Mouse (Mus musculus) kidney, postnatal 0 days (tissue): ENCODE measurements around the gene Rdh9. TPM values are rescaled to one million over a fixed set of nuclear protein-coding genes. Genes with fewer than 3 reads are reported as not detected.
"Not testable (repeated sequence)": the region's sequence is repeated elsewhere in the genome, so short reads cannot be mapped to it uniquely, and the experiment has no call there.

Source experiments
- ATAC-seq: fragments of 200-750 bp; cut with Nextera tagmentation; replicated peaks from 2 replicates; pipeline ENCODE4 v1.8.0; 2017; ENCODE audit warnings: low read depth, moderate number of reproducible peaks, moderate TSS enrichment, moderate library complexity; ENCODE audit not compliant: low FRiP score
- DNase-seq: peaks from one replicate; pipeline ENCODE4 v3.0.0-alpha.2; 2016; ENCODE audit warnings: low spot score
- H3K27ac ChIP-seq: fragments of 300-500 bp; sonication (generic); 2 replicates; pipeline ENCODE4 v1.5.1; 2014; ENCODE audit warnings: mild to moderate bottlenecking
- H3K27me3 ChIP-seq: fragments of 300-500 bp; sonication (generic); 2 replicates; pipeline ENCODE4 v1.6.1; 2014; ENCODE audit warnings: low read length, mixed read lengths; ENCODE audit not compliant: insufficient read depth
- H3K36me3 ChIP-seq: fragments of 300-500 bp; sonication (generic); 2 replicates; pipeline ENCODE4 v1.6.1; 2014; ENCODE audit warnings: low read length, mixed read lengths; ENCODE audit not compliant: insufficient read depth
- H3K4me1 ChIP-seq: fragments of 300-500 bp; sonication (generic); replicated peaks from 2 replicates; pipeline ENCODE4 v1.6.1; 2014; ENCODE audit warnings: antibody characterized with exemption, low read length, mixed read lengths; ENCODE audit not compliant: insufficient read depth
- H3K4me2 ChIP-seq: fragments of 300-500 bp; sonication (generic); 2 replicates; pipeline ENCODE4 v1.6.1; 2014; ENCODE audit warnings: mild to moderate bottlenecking, low read length, moderate library complexity, mixed read lengths
- H3K4me3 ChIP-seq: fragments of 300-500 bp; sonication (generic); replicated peaks from 2 replicates; pipeline ENCODE4 v1.5.1; 2014; ENCODE audit warnings: low read depth, low read length
- H3K9ac ChIP-seq: fragments of 300-500 bp; sonication (generic); 2 replicates; pipeline ENCODE4 v1.6.1; 2014; ENCODE audit warnings: low read depth, low read length
- H3K9me3 ChIP-seq: fragments of 300-500 bp; sonication (generic); replicated peaks from 2 replicates; pipeline ENCODE4 v1.6.1; 2016; ENCODE audit warnings: low read length, inconsistent platforms, mixed read lengths
- CTCF ChIP-seq: IDR thresholded peaks from 2 replicates; pipeline ENCODE4 v1.5.1; 2016; ENCODE audit warnings: antibody characterized with exemption, low read depth, mild to moderate bottlenecking, moderate library complexity
- WGBS: fragments of 180-500 bp; shearing (Covaris S2); extraction: QIAGEN DNeasy Blood & Tissue Kit; methylation state at CpG from one replicate; pipeline ENCODE4 v1.1.7; 2014; 5-methylcytosine and 5-hydroxymethylcytosine counted together
- polyA plus RNA-seq: library from polyadenylated mRNA; unstranded; fragments of >200 nt; fragmentation: Nextera tagmentation; extraction: Ambion mirVana; gene quantifications from 2 replicates; pipeline ENCODE4 v1.2.1, GENCODE M21; 2015

Gene Rdh9
- polyA plus RNA-seq, 1 experiment from 2014 or later = not detected

GRCm38 (mm10) chr10:127763914-127764680 lies 12.1 kb upstream of the Rdh9 start:
- ATAC-seq = peak; percentile 85
- no peak for TF ChIP-seq CTCF
- no peak overlapping the region for H3K4me3 ChIP-seq
- no peaks in the 10 kb centered on the region for H3K9me3 ChIP-seq
- no peaks in the 10 kb centered on the region for H3K36me3 ChIP-seq
- H3K27me3 ChIP-seq = no peaks in the 10 kb centered on the region
- no peak overlapping the region for H3K4me2 ChIP-seq
- WGBS = 52% methylated on average over 12 of the region's 12 CpGs
- H3K4me1 ChIP-seq = no peaks in the 10 kb centered on the region
- peak overlapping the region; percentile 51; the same call in 1 of the 2 replicates for H3K27ac ChIP-seq
- DNase-seq = peak; percentile 44
- H3K9ac ChIP-seq = no peak overlapping the region

- Histone ChIP-seq H3K27ac (0 out of 2 replicates have a peak overlapping the region, but pooled peaks have one; percentile 19), H3K27me3 (no peaks in the 10 kb centered on the region), H3K9ac (no peak overlapping the region), H3K4me1 (no peaks in the 10 kb centered on the region), H3K9me3 (no peaks in the 10 kb centered on the region), H3K36me3 (no peaks in the 10 kb centered on the region), H3K4me2 (no peak overlapping the region), H3K4me3 (no peak overlapping the region)
- DNase-seq = peak; percentile 67
- WGBS = 42% methylated on average over 1 of the region's 1 CpGs
- TF ChIP-seq CTCF = no peak
- ATAC-seq = no peak
These were observed 9.6 kb upstream of the Rdh9 start for GRCm38 (mm10) chr10:127766564-127766963.

DNA sequence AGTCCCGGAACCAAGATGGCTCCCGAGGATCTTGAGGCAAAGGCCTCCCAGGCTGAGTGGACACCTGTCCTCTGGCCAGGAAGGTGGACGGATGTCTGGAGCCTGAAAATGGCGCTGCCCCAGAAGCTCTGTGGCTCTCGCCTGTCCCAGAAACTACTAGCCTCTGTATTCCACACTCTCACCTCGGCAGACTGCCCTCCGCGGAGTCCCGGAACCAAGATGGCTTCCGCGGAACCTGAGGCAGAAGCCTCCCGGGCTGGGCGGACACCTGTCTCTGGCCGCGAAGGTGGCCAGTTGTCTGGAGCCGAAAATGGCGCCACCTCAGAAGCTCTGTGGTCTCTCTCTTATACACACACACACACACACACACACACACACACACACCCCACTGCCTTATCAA lies 6.1 kb downstream of the Rdh9 start:
- not testable (repeated sequence) for DNase-seq, H3K27me3 ChIP-seq, H3K4me2 ChIP-seq, ATAC-seq, H3K27ac ChIP-seq, H3K36me3 ChIP-seq, H3K4me1 ChIP-seq, H3K9me3 ChIP-seq, H3K4me3 ChIP-seq, H3K9ac ChIP-seq
- 95% methylated on average over 17 of the region's 17 CpGs for WGBS

DNA sequence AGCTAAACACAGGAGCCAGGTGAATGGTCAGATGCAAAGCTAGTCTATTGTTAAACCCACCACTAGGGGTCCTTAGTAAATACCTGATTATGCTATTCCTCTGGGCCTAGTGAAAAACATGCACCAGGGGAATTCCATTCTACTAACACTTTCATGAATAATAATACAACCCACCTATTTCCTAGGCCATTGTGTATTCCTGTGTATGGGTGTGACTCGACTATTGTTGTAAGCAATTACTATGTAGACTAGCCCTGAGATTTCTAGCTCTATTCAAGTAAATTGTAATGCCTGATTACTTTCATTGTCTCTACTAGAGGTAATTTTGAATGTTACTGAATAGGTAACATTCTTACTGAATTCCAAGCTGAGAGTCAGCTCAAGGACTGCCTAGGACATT lies 9.2 kb downstream of the Rdh9 start:
- 92% methylated on average over 1 of the region's 1 CpGs for WGBS
- not testable (repeated sequence) for ATAC-seq

GRCm38 (mm10) chr10:127799295-127799694 lies 23.1 kb downstream of the Rdh9 start:
- no peak overlapping the region for H3K27ac ChIP-seq
- WGBS = 91% methylated on average over 1 of the region's 1 CpGs
- H3K4me3 ChIP-seq = no peak overlapping the region
- 0 out of 2 replicates have a peak, but pooled peaks have one; percentile 43 for ATAC-seq
- no peak for TF ChIP-seq CTCF
- no peaks in the 10 kb centered on the region for H3K4me1 ChIP-seq
- no peaks in the 10 kb centered on the region for H3K27me3 ChIP-seq
- H3K36me3 ChIP-seq = no peaks in the 10 kb centered on the region
- DNase-seq = no peak
- no peak overlapping the region for H3K9ac ChIP-seq
- H3K9me3 ChIP-seq = no peaks in the 10 kb centered on the region
- no peak overlapping the region for H3K4me2 ChIP-seq

More for the DNA sequence above, 9.2 kb downstream of the Rdh9 start:
- H3K4me1 ChIP-seq, H3K4me3 ChIP-seq, H3K27me3 ChIP-seq, DNase-seq, H3K36me3 ChIP-seq, H3K4me2 ChIP-seq, H3K9ac ChIP-seq, H3K9me3 ChIP-seq, H3K27ac ChIP-seq: not testable (repeated sequence)

GRCm38 (mm10) chr10:127800891-127801290 lies 24.7 kb downstream of the Rdh9 start, which contains the start of gene Rdh16:
Rdh16 (plus strand) TSS chr10:127801152.
- no peak for TF ChIP-seq CTCF

More at GRCm38 (mm10) chr10:127800891-127801290, 24.7 kb downstream of the Rdh9 start, which contains the start of gene Rdh16:
- Histone ChIP-seq H3K9me3 (no peaks in the 10 kb centered on the region), H3K9ac (no peak within 1 kb of the TSS), H3K4me3 (no peak within 1 kb of the TSS), H3K27ac (no peak within 1 kb of the TSS), H3K36me3 (no peaks in the 10 kb centered on the region), H3K27me3 (no peaks in the 10 kb centered on the region), H3K4me2 (no peak within 1 kb of the TSS), H3K4me1 (no peaks in the 10 kb centered on the region)
- no peak; the same call in 1 of the 2 replicates for ATAC-seq
- 79% methylated on average over 6 of the region's 6 CpGs for WGBS
- DNase-seq = no peak
